Mouse (Mus musculus) stomach, embryonic 14.5 days (tissue): Measurements from ENCODE around the gene Lamp2. TPM values are rescaled to one million over a fixed set of nuclear protein-coding genes. Genes with fewer than 3 reads are reported as not detected.

Source experiments
- ATAC-seq: fragments of 200-750 bp; cut with Nextera tagmentation; 2 replicates; pipeline ENCODE4 v1.8.0; 2017; ENCODE audit warnings: low read depth, moderate TSS enrichment; ENCODE audit not compliant: insufficient number of reproducible peaks, insufficient read depth, low FRiP score
- H3K27ac ChIP-seq: fragments of 300-500 bp; sonication (generic); 2 replicates; pipeline ENCODE4 v1.5.1; 2014; ENCODE audit warnings: mild to moderate bottlenecking, low read length, moderate library complexity, mixed read lengths
- H3K27me3 ChIP-seq: fragments of 300-500 bp; sonication (generic); 2 replicates; pipeline ENCODE4 v1.6.1; 2014; ENCODE audit warnings: low read length, control low read depth, mixed read lengths; ENCODE audit not compliant: control insufficient read depth, insufficient read depth
- H3K36me3 ChIP-seq: fragments of 300-500 bp; sonication (generic); 2 replicates; pipeline ENCODE4 v1.6.1; 2014; ENCODE audit warnings: mild to moderate bottlenecking, control low read depth, low read length, moderate library complexity, mixed read lengths; ENCODE audit not compliant: control insufficient read depth, insufficient read depth
- H3K4me1 ChIP-seq: fragments of 300-500 bp; sonication (generic); 2 replicates; pipeline ENCODE4 v1.6.1; 2014; ENCODE audit warnings: low read length, control low read depth, mixed read lengths; ENCODE audit not compliant: control insufficient read depth, insufficient read depth
- H3K4me2 ChIP-seq: fragments of 300-500 bp; sonication (generic); replicated peaks from 2 replicates; pipeline ENCODE4 v1.6.1; 2014; ENCODE audit warnings: low read depth, low read length, control low read depth
- H3K4me3 ChIP-seq: fragments of 300-500 bp; sonication (generic); 2 replicates; pipeline ENCODE4 v1.5.1; 2014; ENCODE audit warnings: low read depth, low read length, control low read depth
- H3K9ac ChIP-seq: fragments of 300-500 bp; sonication (generic); replicated peaks from 2 replicates; pipeline ENCODE4 v1.6.1; 2014; ENCODE audit warnings: low read depth, mild to moderate bottlenecking, control low read depth, low read length, moderate library complexity, mixed read lengths
- H3K9me3 ChIP-seq: fragments of 300-500 bp; sonication (generic); 2 replicates; pipeline ENCODE4 v1.6.1; 2016; ENCODE audit warnings: low read depth, low read length, control low read depth; ENCODE audit not compliant: control insufficient read depth
- WGBS: fragments of 180-500 bp; shearing (Covaris S2); extraction: QIAGEN DNeasy Blood & Tissue Kit; methylation state at CpG from one replicate; pipeline ENCODE4 v1.1.7; 2014; 5-methylcytosine and 5-hydroxymethylcytosine counted together
- polyA plus RNA-seq: library from polyadenylated mRNA; unstranded; fragments of >200 nt; fragmentation: Nextera tagmentation; extraction: Ambion mirVana; gene quantifications from 2 replicates; pipeline ENCODE4 v1.2.1, GENCODE M21; 2014

Lamp2 gene
- polyA plus RNA-seq, 1 experiment from 2014 or later, result 173 TPM

- Histone ChIP-seq H3K9me3 (no peaks in the 10 kb centered on the region), H3K9ac (no peak overlapping the region), H3K4me2 (no peak overlapping the region), H3K27ac (no peak overlapping the region), H3K36me3 (no peaks in the 10 kb centered on the region), H3K27me3 (no peaks in the 10 kb centered on the region), H3K4me3 (no peak overlapping the region), H3K4me1 (no peaks in the 10 kb centered on the region)
- ATAC-seq, result no peak
- 91% methylated on average over 2 of the region's 2 CpGs for WGBS
Measured at GRCm38 (mm10) chrX:38463160-38463559, 6.9 kb upstream of the Lamp2 start.

GRCm38 (mm10) chrX:38462101-38462500 is 5.8 kb upstream of the Lamp2 start:
- no peaks in the 10 kb centered on the region for H3K9me3 ChIP-seq
- no peaks in the 10 kb centered on the region for H3K36me3 ChIP-seq
- H3K4me1 ChIP-seq, result no peaks in the 10 kb centered on the region
- no peak overlapping the region for H3K9ac ChIP-seq
- no peak overlapping the region for H3K4me2 ChIP-seq
- no peak overlapping the region for H3K27ac ChIP-seq
- 87% methylated on average over 5 of the region's 5 CpGs for WGBS
- H3K27me3 ChIP-seq, result no peaks in the 10 kb centered on the region
- H3K4me3 ChIP-seq, result no peak overlapping the region
- ATAC-seq, result no peak

GRCm38 (mm10) chrX:38460887-38461286 is 4.6 kb upstream of the Lamp2 start:
- WGBS, result 44% methylated on average over 3 of the region's 3 CpGs
- Histone ChIP-seq H3K4me1 (no peaks in the 10 kb centered on the region), H3K4me2 (no peak overlapping the region), H3K27ac (no peak overlapping the region), H3K9ac (no peak overlapping the region), H3K9me3 (no peaks in the 10 kb centered on the region), H3K4me3 (no peak overlapping the region), H3K36me3 (no peaks in the 10 kb centered on the region), H3K27me3 (no peaks in the 10 kb centered on the region)
- no peak for ATAC-seq

- H3K27me3 ChIP-seq, result no peaks in the 10 kb centered on the region
- WGBS, result 77% methylated on average over 8 of the region's 8 CpGs
- H3K9me3 ChIP-seq, result no peaks in the 10 kb centered on the region
- no peak for ATAC-seq
- H3K4me2 ChIP-seq, result no peak overlapping the region
- no peak overlapping the region for H3K9ac ChIP-seq
- H3K27ac ChIP-seq, result no peak overlapping the region
- H3K4me3 ChIP-seq, result no peak overlapping the region
- no peaks in the 10 kb centered on the region for H3K36me3 ChIP-seq
- H3K4me1 ChIP-seq, result no peaks in the 10 kb centered on the region
Measured at GRCm38 (mm10) chrX:38459076-38459475, 2.8 kb upstream of the Lamp2 start.

GRCm38 (mm10) chrX:38456635-38457006 is 367 bp upstream of the Lamp2 start:
- Histone ChIP-seq H3K27me3 (no peaks in the 10 kb centered on the region), H3K27ac (no peak overlapping the region), H3K4me3 (no peak overlapping the region), H3K9ac (no peak overlapping the region), H3K4me2 (no peak overlapping the region), H3K9me3 (no peaks in the 10 kb centered on the region), H3K4me1 (no peaks in the 10 kb centered on the region), H3K36me3 (no peaks in the 10 kb centered on the region; the same call in 1 of the 2 replicates)
- 28% methylated on average over 3 of the region's 3 CpGs for WGBS
- ATAC-seq, result no peak

GRCm38 (mm10) chrX:38455474-38455873 is 780 bp downstream of the Lamp2 start:
- Histone ChIP-seq H3K36me3 (no peaks in the 10 kb centered on the region; the same call in 1 of the 2 replicates), H3K9me3 (no peaks in the 10 kb centered on the region), H3K27me3 (no peaks in the 10 kb centered on the region), H3K9ac (peak overlapping the region; percentile 53), H3K27ac (peak overlapping the region; percentile 79), H3K4me3 (peak overlapping the region; percentile 56), H3K4me2 (peak overlapping the region; percentile 42), H3K4me1 (no peaks in the 10 kb centered on the region)
- WGBS, result 23% methylated on average over 7 of the region's 7 CpGs
- 0 out of 2 replicates have a peak, but pooled peaks have one; percentile 10 for ATAC-seq

- peak overlapping the region; percentile 56 for H3K4me3 ChIP-seq
- H3K27ac ChIP-seq, result no peak overlapping the region
- no peaks in the 10 kb centered on the region for H3K4me1 ChIP-seq
- peak overlapping the region; percentile 53; the same call in 1 of the 2 replicates for H3K9ac ChIP-seq
- no peak for ATAC-seq
- 25% methylated on average over 2 of the region's 2 CpGs for WGBS
- H3K4me2 ChIP-seq, result peak overlapping the region; percentile 42
- no peaks in the 10 kb centered on the region; the same call in 1 of the 2 replicates for H3K36me3 ChIP-seq
- H3K9me3 ChIP-seq, result no peaks in the 10 kb centered on the region
- H3K27me3 ChIP-seq, result no peaks in the 10 kb centered on the region
Measured at GRCm38 (mm10) chrX:38454900-38455299, 1.4 kb downstream of the Lamp2 start.

- Histone ChIP-seq H3K4me1 (no peaks in the 10 kb centered on the region), H3K4me3 (no peak overlapping the region), H3K27ac (no peak overlapping the region), H3K9me3 (no peaks in the 10 kb centered on the region), H3K4me2 (no peak overlapping the region), H3K36me3 (no peaks in the 10 kb centered on the region; the same call in 1 of the 2 replicates), H3K27me3 (no peaks in the 10 kb centered on the region), H3K9ac (no peak overlapping the region)
- 85% methylated on average over 5 of the region's 5 CpGs for WGBS
- no peak for ATAC-seq
Measured at GRCm38 (mm10) chrX:38453924-38454323, 2.3 kb downstream of the Lamp2 start.

GRCm38 (mm10) chrX:38450476-38450875 is 5.8 kb downstream of the Lamp2 start:
- H3K27ac ChIP-seq, result no peak overlapping the region
- no peak overlapping the region for H3K4me2 ChIP-seq
- no peaks in the 10 kb centered on the region for H3K27me3 ChIP-seq
- H3K4me3 ChIP-seq, result no peak overlapping the region
- no peaks in the 10 kb centered on the region for H3K4me1 ChIP-seq
- WGBS, result 87% methylated on average over 6 of the region's 6 CpGs
- no peak for ATAC-seq
- H3K9ac ChIP-seq, result no peak overlapping the region
- no peaks in the 10 kb centered on the region; the same call in 1 of the 2 replicates for H3K36me3 ChIP-seq
- no peaks in the 10 kb centered on the region for H3K9me3 ChIP-seq
